Mouse (Mus musculus): ENCODE data around the gene Atf6.

Atf6 gene

GRCm38 (mm10) chr1:170773506-170773905 lies 94.1 kb downstream of the Atf6 start:
- no peak for DNase-seq (ENCODE audit: low read depth, low spot score)

GRCm38 (mm10) chr1:170771437-170772003 lies 96.1 kb downstream of the Atf6 start:
- DNase-seq (ENCODE audit: low read depth, low spot score) = no peak

GRCm38 (mm10) chr1:170770691-170771090 lies 96.9 kb downstream of the Atf6 start:
- DNase-seq (ENCODE audit: low read depth, low spot score) = no peak

- no peak for DNase-seq (ENCODE audit: low read depth, low spot score)
Measured at GRCm38 (mm10) chr1:170766997-170767396, 100.6 kb downstream of the Atf6 start.

- DNase-seq (ENCODE audit: low read depth, low spot score) = no peak
Measured at GRCm38 (mm10) chr1:170764798-170765197, 102.8 kb downstream of the Atf6 start.

- DNase-seq (ENCODE audit: low read depth, low spot score) = no peak
Measured at GRCm38 (mm10) chr1:170761634-170762033, 105.9 kb downstream of the Atf6 start.

GRCm38 (mm10) chr1:170753597-170753996 lies 114.0 kb downstream of the Atf6 start:
- no peak for DNase-seq (ENCODE audit: low read depth, low spot score)

GRCm38 (mm10) chr1:170751797-170752196 lies 115.8 kb downstream of the Atf6 start:
- DNase-seq (ENCODE audit: low read depth, low spot score) = no peak

- no peak for DNase-seq (ENCODE audit: low read depth, low spot score)
Measured at GRCm38 (mm10) chr1:170746523-170746922, 121.0 kb downstream of the Atf6 start.

- no peak for DNase-seq (ENCODE audit: low read depth, low spot score)
Measured at GRCm38 (mm10) chr1:170741497-170742246, 125.9 kb downstream of the Atf6 start.

GRCm38 (mm10) chr1:170734866-170735265 lies 132.7 kb downstream of the Atf6 start:
- no peak for DNase-seq (ENCODE audit: low read depth, low spot score)

GRCm38 (mm10) chr1:170732596-170732890 lies 135.0 kb downstream of the Atf6 start:
- DNase-seq (ENCODE audit: low read depth, low spot score) = no peak

GRCm38 (mm10) chr1:170731865-170732595 lies 135.5 kb downstream of the Atf6 start:
- no peak for DNase-seq (ENCODE audit: low read depth, low spot score)

- no peak for DNase-seq (ENCODE audit: low read depth, low spot score)
Measured at GRCm38 (mm10) chr1:170729267-170729962, 138.2 kb downstream of the Atf6 start.

- no peak for DNase-seq (ENCODE audit: low read depth, low spot score)
Measured at GRCm38 (mm10) chr1:170728524-170728923, 139.0 kb downstream of the Atf6 start.

GRCm38 (mm10) chr1:170721560-170721959 lies 146.0 kb downstream of the Atf6 start:
- no peak for DNase-seq (ENCODE audit: low read depth, low spot score)

- DNase-seq (ENCODE audit: low read depth, low spot score) = no peak
Measured at GRCm38 (mm10) chr1:170718133-170718810, 149.3 kb downstream of the Atf6 start.

GRCm38 (mm10) chr1:170717241-170717828 lies 150.2 kb downstream of the Atf6 start:
- DNase-seq (ENCODE audit: low read depth, low spot score) = no peak

GRCm38 (mm10) chr1:170711731-170712130 lies 155.8 kb downstream of the Atf6 start:
- DNase-seq (ENCODE audit: low read depth, low spot score) = no peak

GRCm38 (mm10) chr1:170709969-170710368 lies 157.6 kb downstream of the Atf6 start:
- DNase-seq (ENCODE audit: low read depth, low spot score) = no peak

- peak; percentile 49 for DNase-seq (ENCODE audit: low read depth, low spot score)
Measured at GRCm38 (mm10) chr1:170709481-170709880, 158.1 kb downstream of the Atf6 start.
